Mouse (Mus musculus): ENCODE results near the gene Chchd4.

GRCm38 (mm10) chr6:91476541-91476940 is 3.2 kb upstream of the Chchd4 start:
- no peak for TF ChIP-seq FLI1 (IDR thresholded peaks at IDR 0.05; ENCODE audit: low read length)
- no peak for TF ChIP-seq GATA1 (IDR thresholded peaks at IDR 0.05; ENCODE audit: borderline replicate concordance, low read length)
